Mouse (Mus musculus) MEL (cell line): Measurements from ENCODE around the gene Mpi.
A peak's percentile ranks its signal among the peaks of the same experiment; 100 is the strongest.

Source experiments
- CTCF ChIP-seq, 3 experiments: IDR thresholded peaks in 2 of 3; conservative IDR thresholded peaks in 1 of 3; 2 replicates each; pipeline ENCODE4 v1.5.1; 2011 to 2012; ENCODE audit warnings: low read length in 3 of 3, low read depth in 2 of 3, mild to moderate bottlenecking in 2 of 3, improper control_type of control experiment in 1 of 3, inconsistent platforms in 1 of 3, mixed read lengths in 1 of 3, moderate library complexity in 1 of 3; ENCODE audit not compliant: control insufficient read depth in 1 of 3, insufficient read depth in 1 of 3, poor library complexity in 1 of 3, severe bottlenecking in 1 of 3
- E2F4 ChIP-seq: IDR thresholded peaks from 2 replicates; pipeline ENCODE4 v1.6.1; 2011; ENCODE audit warnings: low read depth, low read length, improper control_type of control experiment, borderline replicate concordance
- EP300 ChIP-seq, 2 experiments: IDR thresholded peaks; 2 replicates each; pipeline ENCODE4 v1.6.1; 2011; ENCODE audit warnings: improper control_type of control experiment in 2 of 2, low read length in 2 of 2, low read depth in 1 of 2, mild to moderate bottlenecking in 1 of 2
- GABPA ChIP-seq: IDR thresholded peaks from 2 replicates; pipeline ENCODE4 v1.6.1; 2012; ENCODE audit warnings: low read depth, mild to moderate bottlenecking, inconsistent platforms, low read length, improper control_type of control experiment, moderate library complexity
- GATA1 ChIP-seq: IDR thresholded peaks from 2 replicates; pipeline ENCODE4 v1.6.1; 2011; ENCODE audit warnings: low read depth, low read length, improper control_type of control experiment
- HCFC1 ChIP-seq: IDR thresholded peaks from 2 replicates; pipeline ENCODE4 v1.6.1; 2012; ENCODE audit warnings: low read depth, mild to moderate bottlenecking, inconsistent platforms, low read length, improper control_type of control experiment, moderate library complexity
- JUND ChIP-seq: IDR thresholded peaks from 2 replicates; pipeline ENCODE4 v1.6.1; 2011; ENCODE audit warnings: low read depth, mild to moderate bottlenecking, improper control_type of control experiment, low read length
- MAX ChIP-seq: IDR thresholded peaks from 2 replicates; pipeline ENCODE4 v1.6.1; 2011; ENCODE audit warnings: low read length, improper control_type of control experiment
- MAZ ChIP-seq: IDR thresholded peaks from 2 replicates; pipeline ENCODE4 v1.6.1; 2012; ENCODE audit warnings: low read depth, mild to moderate bottlenecking, inconsistent platforms, low read length, improper control_type of control experiment
- POLR2A ChIP-seq, 2 experiments: IDR thresholded peaks; 2 replicates each; pipeline ENCODE4 v1.6.1; 2011 to 2012; ENCODE audit warnings: low read length in 2 of 2, mild to moderate bottlenecking in 2 of 2, control low read depth in 1 of 2, improper control_type of control experiment in 1 of 2, low read depth in 1 of 2, moderate library complexity in 1 of 2; ENCODE audit not compliant: control insufficient read depth in 1 of 2, insufficient read depth in 1 of 2, poor library complexity in 1 of 2
- SIN3A ChIP-seq: IDR thresholded peaks from 2 replicates; pipeline ENCODE4 v1.6.1; 2012; ENCODE audit warnings: low read length, improper control_type of control experiment, inconsistent platforms
- TCF12 ChIP-seq: IDR thresholded peaks from 2 replicates; pipeline ENCODE4 v1.6.1; 2014; ENCODE audit warnings: low read depth, mild to moderate bottlenecking, inconsistent platforms, low read length, improper control_type of control experiment, moderate library complexity
- ZC3H11A ChIP-seq: IDR thresholded peaks from 2 replicates; pipeline ENCODE4 v1.6.1; 2012; ENCODE audit warnings: low read depth, mild to moderate bottlenecking, inconsistent platforms, low read length, improper control_type of control experiment

DNA sequence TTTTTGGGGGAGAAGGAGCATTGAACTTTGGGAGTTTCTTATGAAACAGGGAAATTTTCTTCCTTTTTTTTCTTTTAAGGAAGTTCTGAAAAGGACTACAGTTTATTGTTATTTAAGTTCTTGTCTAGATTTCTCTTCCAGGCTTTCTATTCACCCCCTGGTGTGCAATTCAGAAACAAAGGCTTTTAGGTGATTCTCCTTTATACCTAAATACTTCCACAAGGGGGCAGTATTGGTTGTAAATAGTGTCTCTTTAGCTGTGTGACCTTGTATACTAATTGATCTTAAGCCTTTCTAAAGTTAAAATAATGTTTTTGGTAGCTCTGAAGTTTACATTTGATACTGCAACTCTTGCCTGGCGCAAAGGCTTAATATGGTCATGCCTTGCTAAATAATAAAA lies 28.8 kb downstream of the Mpi start:
- TF ChIP-seq CTCF (IDR thresholded peaks at IDR 0.05 in 2 of 3, conservative IDR thresholded peaks at IDR 0.05 in 1 of 3; ENCODE audit: control insufficient read depth in 1 of 3, insufficient read depth in 1 of 3, low read depth in 2 of 3, low read length in 3 of 3, poor library complexity in 1 of 3, severe bottlenecking in 1 of 3) (peak in 2 of 3 experiments; percentile 50 to 69; a peak in 4 of 6 replicates), EP300 (IDR thresholded peaks at IDR 0.05; ENCODE audit: low read depth in 1 of 2, low read length in 2 of 2) (no peak), TCF12 (no peak), SIN3A (peak; percentile 74), MAX (no peak), GABPA (no peak), GATA1 (no peak), ZC3H11A (peak; percentile 39; the same call in 1 of the 2 replicates), POLR2A (IDR thresholded peaks at IDR 0.05; ENCODE audit: control insufficient read depth in 1 of 2, insufficient read depth in 1 of 2, low read depth in 1 of 2, low read length in 2 of 2, poor library complexity in 1 of 2) (no peak), MAZ (no peak), E2F4 (no peak), HCFC1 (no peak), JUND (no peak)
